Mouse (Mus musculus) lung, adult 2 months (tissue): ENCODE measurements at regions not wholly inside any gene's neighbourhood (a gene's known extent, or its start where the extent isn't known, plus 50 kb on each side); places are given as distances from the start of the nearest gene placed in this dataset.

Experiments
- CTCF ChIP-seq: fragments of 200-500 bp; IDR thresholded peaks from 2 replicates; pipeline ENCODE4 v1.5.1; 2011; ENCODE audit warnings: mild to moderate bottlenecking, low read length, control low read depth; ENCODE audit not compliant: insufficient read depth
- POLR2A ChIP-seq: fragments of 200-500 bp; IDR thresholded peaks from 2 replicates; pipeline ENCODE4 v1.6.1; 2011; ENCODE audit warnings: low read depth, mild to moderate bottlenecking, control low read depth, low read length, borderline replicate concordance; ENCODE audit errors: extremely low read depth

GRCm38 (mm10) chr5:64404512-64404911, 248.4 kb downstream of the Tbc1d1 start:
- TF ChIP-seq CTCF: no peak
- TF ChIP-seq POLR2A: no peak
